Mouse (Mus musculus) retina, embryonic 14.5 days (tissue): ENCODE results near the gene Bicdl2.

Experiments used
- DNase-seq: peaks from one replicate; pipeline ENCODE4 v3.0.0-alpha.2; 2015; ENCODE audit warnings: low spot score

Bicdl2 gene

DNA sequence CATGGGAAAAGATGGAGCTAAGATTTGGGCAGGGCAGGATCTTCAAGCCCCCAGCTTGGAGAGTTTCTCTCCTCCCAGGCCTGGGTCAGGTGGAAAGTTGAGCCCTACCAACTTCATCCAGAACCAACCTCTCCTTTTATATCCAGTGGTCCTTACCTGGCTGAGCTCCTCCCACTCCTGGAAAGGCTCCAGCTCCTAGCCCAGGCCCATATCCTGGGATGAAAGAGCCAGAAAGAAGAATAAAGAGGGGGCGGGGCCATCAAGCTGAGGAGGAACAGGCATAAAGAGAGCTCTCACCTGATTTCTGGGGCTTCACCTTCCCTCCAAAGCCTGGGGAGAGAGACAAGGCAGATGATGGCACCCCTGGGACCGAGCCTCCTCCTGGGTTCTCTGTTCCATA is 56.7 kb downstream of the Bicdl2 start:
- DNase-seq, result no peak
